Mouse (Mus musculus): ENCODE results near the gene Lysmd4.

DNA sequence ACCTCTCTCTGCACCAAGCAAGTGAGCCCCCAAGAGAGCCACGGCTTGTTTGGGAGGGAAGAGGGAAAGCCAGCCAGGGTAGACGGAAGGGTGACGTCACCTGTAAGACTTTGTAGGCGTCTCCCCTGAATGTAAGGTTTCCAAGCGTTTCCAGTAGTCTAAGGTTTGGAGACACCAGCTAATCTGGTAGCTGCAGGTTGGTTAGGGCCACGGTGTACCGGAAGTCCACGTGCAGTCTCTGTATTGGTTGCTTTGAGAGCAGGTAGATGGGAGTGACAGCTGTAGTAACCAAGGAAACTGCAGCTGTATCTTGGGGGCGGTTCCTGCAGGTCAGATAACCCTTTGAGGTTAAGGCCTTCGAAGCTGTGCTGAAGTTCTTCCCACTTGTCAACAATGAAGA lies 15.8 kb upstream of the Lysmd4 start:
- no peak for TF ChIP-seq CTCF (IDR thresholded peaks at IDR 0.05; ENCODE audit: low read depth)
- no peak for TF ChIP-seq EP300 (optimal IDR thresholded peaks at IDR 0.05)

All from stomach, postnatal 0 days (tissue).